Mouse (Mus musculus): ENCODE data around the gene Eya3.

GRCm38 (mm10) chr4:132718251-132718650 lies 79.5 kb downstream of the Eya3 start:
- TF ChIP-seq USF1 (IDR thresholded peaks at IDR 0.05; ENCODE audit: low read depth) (no peak), CTCF (IDR thresholded peaks at IDR 0.05; ENCODE audit: control insufficient read depth, insufficient read depth, insufficient read length) (no peak), CEBPB (IDR thresholded peaks at IDR 0.05; ENCODE audit: low read depth) (no peak), MAX (IDR thresholded peaks at IDR 0.05) (no peak)
